Mouse (Mus musculus) spleen, embryonic (tissue): ENCODE data around the gene Hdhd3.

Experiments
- CTCF ChIA-PET: fragments of 350-600 bp; sonication (Branson Sonifier 250); formaldehyde crosslinking; loops from one replicate; lab custom pipeline; 2022; lab: Charles Lee

Hdhd3 gene

GRCm38 (mm10) chr4:62503374-62503970 lies at the start of gene Hdhd3:
Gene Hdhd3 (minus strand): TSS chr4:62503467.
- CTCF ChIA-PET, result interaction anchor here (0.5 kb wide), 1 partner anchor 11 kb away, joined by 3 read pairs; no protein-coding TSS in a partner anchor

- CTCF ChIA-PET, result interaction anchor here (0.9 kb wide), 1 partner anchor 211 kb away, joined by 5 read pairs; no protein-coding TSS in a partner anchor
Measured at GRCm38 (mm10) chr4:62551966-62552365, 48.7 kb upstream of the Hdhd3 start.

- CTCF ChIA-PET, result no interaction called here
Measured at GRCm38 (mm10) chr4:62544801-62545200, 41.5 kb upstream of the Hdhd3 start.

GRCm38 (mm10) chr4:62543782-62544181 lies 40.5 kb upstream of the Hdhd3 start:
- CTCF ChIA-PET, result no interaction called here

GRCm38 (mm10) chr4:62541802-62542201 lies 38.5 kb upstream of the Hdhd3 start:
- CTCF ChIA-PET, result interaction anchor here (0.7 kb wide), 1 partner anchor 238 kb away, joined by 3 read pairs; no protein-coding TSS in a partner anchor

GRCm38 (mm10) chr4:62533729-62534128 lies 30.5 kb upstream of the Hdhd3 start:
- CTCF ChIA-PET, result no interaction called here

GRCm38 (mm10) chr4:62527655-62528054 lies 24.4 kb upstream of the Hdhd3 start:
- CTCF ChIA-PET, result no interaction called here

- CTCF ChIA-PET, result no interaction called here
Measured at GRCm38 (mm10) chr4:62526256-62526655, 23.0 kb upstream of the Hdhd3 start.

GRCm38 (mm10) chr4:62525489-62525811 lies 22.2 kb upstream of the Hdhd3 start:
- CTCF ChIA-PET, result interaction anchor here (0.7 kb wide), 2 partner anchors 42 to 181 kb away, joined by 6 to 12 read pairs; no protein-coding TSS in a partner anchor

GRCm38 (mm10) chr4:62524651-62525488 lies 21.6 kb upstream of the Hdhd3 start, which contains the start of the genes Pole3 and 4933430I17Rik:
Gene Pole3 (minus strand): TSS chr4:62525068.
Gene 4933430I17Rik (plus strand): TSS chr4:62525369.
- CTCF ChIA-PET, result interaction anchor here (0.7 kb wide), 3 partner anchors 43 to 1017 kb away, joined by 3 to 12 read pairs (median 6); no protein-coding TSS in a partner anchor

- CTCF ChIA-PET, result no interaction called here
Measured at GRCm38 (mm10) chr4:62520892-62521400, 17.7 kb upstream of the Hdhd3 start.

- CTCF ChIA-PET, result interaction anchor here (0.6 kb wide), 1 partner anchor 36 kb away, joined by 4 read pairs; no protein-coding TSS in a partner anchor
Measured at GRCm38 (mm10) chr4:62519849-62520233, 16.6 kb upstream of the Hdhd3 start, which contains the start of gene Alad. Gene Alad (minus strand): TSS chr4:62519918.

- CTCF ChIA-PET, result no interaction called here
Measured at GRCm38 (mm10) chr4:62519122-62519848, 16.0 kb upstream of the Hdhd3 start.

GRCm38 (mm10) chr4:62518416-62519121 lies 15.3 kb upstream of the Hdhd3 start:
- CTCF ChIA-PET, result no interaction called here

GRCm38 (mm10) chr4:62517538-62518415 lies 14.5 kb upstream of the Hdhd3 start:
- CTCF ChIA-PET, result no interaction called here

- CTCF ChIA-PET, result no interaction called here
Measured at GRCm38 (mm10) chr4:62517046-62517445, 13.8 kb upstream of the Hdhd3 start.

- CTCF ChIA-PET, result no interaction called here
Measured at GRCm38 (mm10) chr4:62516579-62516978, 13.3 kb upstream of the Hdhd3 start.

- CTCF ChIA-PET, result no interaction called here
Measured at GRCm38 (mm10) chr4:62516079-62516478, 12.8 kb upstream of the Hdhd3 start.

GRCm38 (mm10) chr4:62515490-62515889 lies 12.2 kb upstream of the Hdhd3 start:
- CTCF ChIA-PET, result no interaction called here

GRCm38 (mm10) chr4:62514995-62515394 lies 11.7 kb upstream of the Hdhd3 start:
- CTCF ChIA-PET, result no interaction called here
